Mouse (Mus musculus): ENCODE measurements around the gene Uhrf2.
A peak's percentile ranks its signal among the peaks of the same experiment; 100 is the strongest.
"Not testable (repeated sequence)": the region's sequence is repeated elsewhere in the genome, so short reads cannot be mapped to it uniquely, and the experiment has no call there.

Uhrf2 gene

DNA sequence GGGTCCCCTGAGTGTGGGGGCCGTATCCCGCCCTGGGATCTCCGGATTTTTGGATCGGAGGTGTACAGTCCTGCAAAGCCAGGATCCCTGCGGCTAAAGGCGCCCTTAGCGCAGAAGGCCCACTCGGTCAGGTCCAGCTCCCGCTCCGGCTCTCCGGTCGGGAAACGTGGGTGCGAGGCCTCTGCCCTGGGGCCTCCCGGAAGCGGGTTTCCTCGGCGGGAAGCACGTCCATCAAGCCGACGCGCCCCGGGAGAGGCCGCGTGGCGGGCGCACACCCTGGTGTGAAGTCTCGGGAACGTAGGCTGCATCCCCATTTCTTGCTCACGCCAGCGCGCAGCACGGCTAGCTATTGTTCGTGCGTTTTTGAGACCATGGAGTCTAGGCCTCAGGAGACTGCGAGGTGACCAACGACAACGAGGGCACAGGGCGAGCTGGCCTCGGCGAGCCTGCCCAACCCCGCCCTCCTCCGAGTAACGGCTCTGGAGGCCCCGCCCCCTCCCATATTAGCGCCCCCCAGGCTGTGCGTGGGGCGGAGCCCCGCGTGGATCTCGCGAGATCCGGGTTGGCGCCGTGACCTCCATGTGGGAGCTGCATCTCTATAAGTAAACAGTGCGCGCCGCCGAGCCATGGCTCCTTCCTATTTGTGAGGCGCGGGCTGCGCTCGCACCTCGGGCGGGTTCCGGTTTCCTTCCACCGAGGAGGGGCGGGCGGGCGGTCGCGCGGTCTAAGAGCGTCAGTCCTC is at the start of gene Uhrf2:
Uhrf2 (plus strand) TSS at position 620 of the 742 bp plus-strand sequence.
- DNase-seq (ENCODE audit: low spot score in 2 of 2), result peak; percentile 92 to 95

DNA sequence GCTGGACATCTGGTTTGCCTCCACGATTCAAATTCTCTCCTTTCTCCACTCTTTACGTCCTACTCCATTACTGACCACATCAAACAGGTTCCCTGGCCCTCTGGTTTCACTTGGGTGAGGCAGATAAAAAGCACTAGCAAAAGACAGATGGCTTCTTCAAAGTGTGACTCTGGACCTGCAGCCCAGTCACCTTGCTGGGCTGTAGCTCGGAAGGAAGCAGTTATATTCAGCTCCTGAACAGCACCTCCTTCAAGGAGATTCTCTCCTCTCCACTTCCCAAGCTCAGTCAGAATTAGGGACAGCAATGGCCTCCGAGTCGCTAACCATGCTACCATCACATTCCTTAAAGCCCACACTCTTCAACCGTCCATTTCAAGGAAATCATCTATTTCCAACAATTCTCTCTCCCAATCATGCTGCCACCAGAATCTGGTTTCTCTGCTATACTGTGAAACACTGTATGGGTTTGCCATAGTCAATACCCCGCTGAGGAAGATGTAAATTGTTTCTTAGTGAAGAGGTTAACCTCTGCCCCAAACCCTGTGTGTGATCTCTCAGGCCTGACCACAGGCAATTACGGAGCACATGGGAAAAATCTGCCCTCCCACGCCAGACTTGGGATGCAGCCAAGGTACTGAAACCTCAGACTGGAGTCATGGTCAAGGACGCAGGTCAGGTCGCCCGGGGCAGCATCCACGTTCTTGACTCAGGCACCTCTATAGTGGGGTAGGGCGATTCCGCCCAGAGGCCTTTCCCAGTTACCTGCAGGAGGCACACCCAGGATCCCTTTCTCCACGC is 45.9 kb upstream of the Uhrf2 start:
- DNase-seq (ENCODE audit: low spot score in 2 of 2), result no peak

DNA sequence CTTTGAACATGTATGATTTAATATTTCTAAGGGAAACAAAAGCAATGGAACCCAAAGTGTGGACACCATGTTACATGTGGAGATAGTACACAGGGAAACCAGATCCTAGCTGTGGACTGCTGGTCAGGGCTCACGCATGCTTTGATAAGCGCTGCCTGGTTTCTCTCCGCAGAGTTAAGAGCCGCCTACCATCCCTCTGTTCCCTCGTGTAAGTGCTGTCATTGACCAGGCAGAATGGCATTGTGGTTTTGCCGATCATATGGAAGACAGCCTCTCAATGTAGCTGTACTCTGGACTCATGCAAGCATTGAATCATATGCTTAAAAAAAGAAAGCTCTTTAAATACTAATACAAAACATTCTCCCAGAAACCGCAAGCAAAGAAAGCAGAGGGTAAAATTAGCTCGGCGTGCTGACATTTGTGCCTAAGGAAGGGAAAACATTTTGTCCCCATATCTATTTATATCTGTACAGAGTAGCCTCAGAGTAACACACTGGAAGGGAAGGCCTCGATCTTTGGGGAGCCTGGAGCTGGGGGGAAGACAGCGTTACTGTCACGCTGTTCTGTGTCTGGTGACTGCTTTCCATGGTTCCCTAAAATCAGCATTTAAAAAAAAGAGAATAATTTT is 43.7 kb upstream of the Uhrf2 start:
- no peak for DNase-seq (ENCODE audit: low spot score in 2 of 2)

DNA sequence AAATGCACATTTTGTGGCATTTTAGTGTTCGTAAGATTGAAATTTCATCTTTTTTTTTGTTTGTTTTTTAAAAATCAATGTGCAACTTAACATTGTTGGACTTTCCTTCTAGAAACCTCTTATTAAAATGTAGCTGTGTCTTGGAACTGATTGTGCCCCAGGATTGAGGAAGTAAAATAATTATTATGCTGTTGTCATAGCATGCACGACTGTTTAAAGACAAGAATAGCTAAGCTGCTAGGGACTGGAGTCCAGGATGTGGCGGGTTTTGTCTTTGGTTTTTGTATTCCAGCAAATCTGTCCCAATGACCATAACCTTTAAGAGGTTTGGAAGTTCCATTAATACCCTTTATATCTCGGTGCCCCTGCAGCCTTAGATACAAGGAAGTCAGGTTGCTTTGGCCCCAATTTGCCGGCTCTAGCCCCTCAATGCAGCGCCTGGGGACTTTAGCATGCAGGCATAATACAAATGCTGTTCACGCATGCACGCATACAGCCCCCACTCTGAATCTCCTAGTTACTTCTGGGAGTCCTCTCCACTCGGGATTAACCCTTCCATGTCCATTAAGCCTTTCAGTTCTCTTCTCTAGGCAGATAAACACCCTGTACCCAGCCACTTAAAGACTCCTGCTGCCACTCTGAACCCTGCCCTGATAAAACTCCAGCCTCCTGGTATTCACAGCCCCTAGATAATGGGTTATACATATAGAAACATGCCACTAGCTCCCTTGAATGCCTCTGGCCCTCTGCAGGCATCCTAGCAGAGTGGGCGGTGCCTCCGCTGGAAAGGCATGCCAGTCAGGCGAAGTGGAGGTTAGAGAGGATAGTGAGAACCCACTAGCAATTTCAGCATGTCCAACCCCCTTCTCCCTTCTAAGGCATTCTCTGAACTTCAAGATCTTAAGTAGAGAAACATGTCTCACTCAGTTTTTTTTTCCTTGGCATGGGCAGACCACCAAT is 29.6 kb upstream of the Uhrf2 start:
- no peak for DNase-seq (ENCODE audit: low spot score in 2 of 2)

DNA sequence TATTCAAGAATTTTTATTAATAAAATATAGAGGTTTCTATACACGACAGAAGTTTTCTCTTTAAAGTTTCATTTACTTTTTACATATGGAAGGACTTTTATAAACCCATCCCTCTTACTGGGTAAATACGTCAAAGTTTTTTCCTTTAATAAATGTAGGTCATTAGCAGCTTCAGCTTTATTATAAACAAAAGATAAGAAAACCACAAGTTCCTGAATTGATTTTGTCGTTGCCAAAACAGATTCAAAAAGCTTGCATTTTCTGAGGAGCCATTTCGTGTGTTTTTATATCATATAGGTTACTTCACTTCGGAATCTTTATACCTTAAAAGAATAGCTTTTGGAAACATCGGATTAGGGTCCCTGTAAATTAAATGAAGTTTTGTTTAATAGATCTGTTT is 28.8 kb upstream of the Uhrf2 start:
- no peak for DNase-seq (ENCODE audit: low spot score in 2 of 2)

DNA sequence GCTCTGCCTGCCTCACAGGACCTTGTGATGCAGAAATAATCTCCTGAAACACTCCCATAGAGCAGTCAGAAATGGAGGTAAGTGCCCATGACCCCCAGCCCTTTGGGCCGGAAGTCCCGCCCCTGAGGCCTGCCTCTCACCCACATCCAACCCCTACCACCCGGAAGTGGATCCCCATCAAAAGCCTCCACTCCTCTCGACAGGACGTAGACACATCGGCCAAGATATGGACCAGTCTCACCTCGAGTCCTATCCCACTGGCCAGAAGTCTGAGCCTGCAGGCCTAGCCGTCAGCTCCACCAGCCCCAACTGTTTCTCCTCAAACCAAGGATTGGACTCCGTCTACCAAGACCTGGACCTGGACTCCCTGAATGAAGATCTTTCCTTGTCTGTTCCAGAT is 26.7 kb upstream of the Uhrf2 start, which contains the start of gene Trpd52l3:
Trpd52l3 (plus strand) TSS at position 170 of the 400 bp plus-strand sequence.
- no peak for DNase-seq (ENCODE audit: low spot score in 2 of 2)

DNA sequence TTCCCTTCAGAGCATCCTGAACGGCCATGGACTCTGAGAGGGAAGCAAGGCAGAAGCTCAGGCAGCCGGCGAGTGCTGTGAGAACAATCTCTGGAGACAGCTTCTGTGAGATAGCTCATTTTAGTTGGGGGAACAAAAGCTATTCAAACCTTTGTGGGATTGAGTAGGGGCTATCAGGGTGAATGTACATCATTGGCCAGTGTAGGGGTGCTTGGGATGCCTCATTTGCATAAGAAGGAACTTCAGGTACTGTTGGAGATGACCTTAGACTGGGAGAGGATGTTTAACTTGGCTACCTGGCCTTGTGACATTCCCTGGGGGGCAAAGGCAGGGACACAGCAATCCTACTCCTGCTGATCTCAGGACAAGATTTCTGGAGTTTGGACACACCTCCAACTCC is 23.9 kb upstream of the Uhrf2 start:
- DNase-seq (ENCODE audit: low spot score in 2 of 2), result no peak

DNA sequence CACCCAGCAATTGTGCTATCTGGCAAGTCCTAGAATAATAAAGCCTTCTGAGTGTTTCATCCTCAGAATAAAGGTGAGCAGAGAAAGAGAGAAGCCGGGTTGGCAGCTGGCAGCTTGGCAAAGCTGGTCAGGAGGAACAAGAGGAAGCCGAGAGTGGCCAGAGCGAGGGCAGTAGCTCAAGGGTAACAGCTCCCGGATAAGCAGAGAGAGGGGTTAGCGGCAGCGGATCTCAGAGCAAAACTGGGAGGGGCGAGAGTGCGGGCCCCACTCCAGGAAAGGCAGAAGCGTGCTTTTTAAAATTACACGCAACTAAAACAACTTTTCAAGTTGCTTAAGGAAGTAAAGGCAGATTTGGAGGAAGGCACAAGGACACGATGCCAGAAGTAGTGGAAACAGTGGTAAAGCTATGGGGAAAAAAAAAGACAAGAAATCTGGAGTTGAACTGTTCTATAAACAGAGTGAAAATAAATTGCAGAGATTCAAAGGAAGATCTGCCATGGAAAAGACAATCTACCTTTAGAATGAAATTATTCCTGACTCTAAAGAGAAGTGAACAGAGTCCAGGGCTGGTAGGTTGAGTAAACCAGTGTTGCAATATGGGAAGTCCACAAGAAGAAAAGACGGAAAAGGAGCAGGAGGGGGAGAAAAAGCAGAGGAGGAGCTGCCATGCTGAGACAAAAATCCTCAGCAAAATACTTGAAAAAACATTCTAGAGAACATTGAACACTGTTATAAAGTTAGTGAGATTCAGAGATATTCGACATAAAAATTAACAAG is 19.6 kb upstream of the Uhrf2 start:
- DNase-seq (ENCODE audit: low spot score in 2 of 2), result no peak

DNA sequence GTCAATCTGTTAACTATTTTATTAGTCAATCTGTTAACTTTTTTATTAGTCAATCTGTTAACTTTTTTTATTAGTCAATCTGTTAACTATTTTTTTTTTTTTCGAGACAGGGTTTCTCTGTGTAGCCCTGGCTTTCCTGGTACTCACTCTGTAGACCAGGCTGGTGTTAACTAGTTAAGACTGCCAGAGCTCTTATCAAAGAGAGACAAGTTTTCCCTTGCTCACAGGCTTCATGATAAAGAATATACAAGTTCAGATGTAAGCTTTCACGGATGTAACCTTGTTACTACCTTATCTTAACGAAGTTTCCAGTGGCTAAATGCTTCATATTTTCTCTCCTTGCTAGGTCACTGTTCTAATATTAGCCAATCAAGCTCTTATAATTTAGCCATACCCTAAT is 16.0 kb upstream of the Uhrf2 start:
- no peak for DNase-seq (ENCODE audit: low spot score in 2 of 2)

DNA sequence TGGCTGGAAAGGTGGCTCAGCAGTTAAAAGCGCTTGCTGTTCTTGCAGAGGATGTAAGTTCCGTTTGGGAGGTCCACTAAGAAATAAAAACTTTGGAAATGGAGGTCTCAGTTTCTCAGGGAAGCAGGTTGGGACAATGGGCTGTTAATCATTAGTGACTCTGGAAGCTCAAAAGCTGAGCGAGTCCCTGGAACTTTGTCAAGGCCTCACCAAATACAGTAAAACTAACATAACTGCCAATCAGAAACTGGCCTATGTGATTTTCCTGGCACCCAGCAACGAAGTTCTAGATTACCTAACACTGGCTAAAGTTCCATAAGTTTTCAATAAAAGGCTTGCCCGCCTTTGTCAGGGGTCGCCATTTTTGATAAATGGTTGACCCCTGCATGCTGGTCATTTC is 14.2 kb upstream of the Uhrf2 start:
- no peak for DNase-seq (ENCODE audit: low spot score in 2 of 2)

DNA sequence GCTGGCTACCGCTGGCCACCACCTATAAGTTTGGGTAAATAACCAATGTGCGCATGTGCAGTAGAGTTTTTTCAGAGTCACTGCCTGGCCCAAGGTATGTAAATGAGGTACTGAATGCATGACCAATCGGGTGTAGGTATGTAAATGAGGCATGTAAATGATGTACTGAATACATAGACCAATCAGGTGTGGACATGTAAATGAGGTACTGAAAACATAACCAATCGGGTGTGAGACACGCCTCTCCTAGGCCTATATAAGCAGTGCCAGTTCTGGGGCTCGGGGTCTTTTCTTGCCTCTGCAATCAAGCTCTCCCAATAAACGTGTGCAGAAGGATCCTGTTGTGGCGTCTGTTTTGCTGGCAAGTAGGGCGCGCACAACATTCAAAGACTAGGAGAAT is 6.9 kb upstream of the Uhrf2 start:
- not testable (repeated sequence) for DNase-seq (ENCODE audit: low spot score in 2 of 2)

DNA sequence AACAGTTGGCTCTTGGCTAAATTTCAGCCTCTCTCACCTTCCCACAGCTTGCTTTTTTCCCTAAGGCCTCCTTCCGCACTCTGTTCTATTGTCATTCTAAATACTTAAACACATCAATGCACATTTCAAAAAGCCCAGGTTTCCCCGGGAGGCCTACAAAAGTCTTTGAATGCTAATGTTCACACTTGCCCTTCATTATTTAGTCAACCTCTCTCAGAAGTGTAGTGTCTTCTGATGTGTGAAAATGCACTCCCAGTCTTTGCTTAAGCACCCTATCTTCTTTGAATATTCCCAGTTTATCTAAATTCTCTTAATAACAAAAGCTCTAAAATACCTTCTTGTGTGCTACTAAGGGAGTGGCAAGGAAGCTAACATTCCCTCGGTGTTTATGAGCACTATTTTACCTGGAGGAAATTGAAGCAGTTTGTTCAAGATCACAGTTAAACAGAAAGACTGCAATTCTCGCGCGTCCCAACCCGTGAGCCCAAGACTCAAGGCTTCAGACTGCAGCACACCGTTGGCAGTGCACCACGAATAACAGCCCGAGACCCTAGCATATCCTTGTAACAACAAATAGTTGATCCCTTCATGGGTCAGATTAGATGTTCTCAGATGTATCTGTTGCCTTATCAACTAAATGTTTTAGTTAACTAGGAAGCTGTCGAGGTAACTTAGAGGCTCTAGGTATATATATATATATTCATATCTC is 1.2 kb upstream of the Uhrf2 start:
- DNase-seq (ENCODE audit: low spot score in 2 of 2), result no peak

DNA sequence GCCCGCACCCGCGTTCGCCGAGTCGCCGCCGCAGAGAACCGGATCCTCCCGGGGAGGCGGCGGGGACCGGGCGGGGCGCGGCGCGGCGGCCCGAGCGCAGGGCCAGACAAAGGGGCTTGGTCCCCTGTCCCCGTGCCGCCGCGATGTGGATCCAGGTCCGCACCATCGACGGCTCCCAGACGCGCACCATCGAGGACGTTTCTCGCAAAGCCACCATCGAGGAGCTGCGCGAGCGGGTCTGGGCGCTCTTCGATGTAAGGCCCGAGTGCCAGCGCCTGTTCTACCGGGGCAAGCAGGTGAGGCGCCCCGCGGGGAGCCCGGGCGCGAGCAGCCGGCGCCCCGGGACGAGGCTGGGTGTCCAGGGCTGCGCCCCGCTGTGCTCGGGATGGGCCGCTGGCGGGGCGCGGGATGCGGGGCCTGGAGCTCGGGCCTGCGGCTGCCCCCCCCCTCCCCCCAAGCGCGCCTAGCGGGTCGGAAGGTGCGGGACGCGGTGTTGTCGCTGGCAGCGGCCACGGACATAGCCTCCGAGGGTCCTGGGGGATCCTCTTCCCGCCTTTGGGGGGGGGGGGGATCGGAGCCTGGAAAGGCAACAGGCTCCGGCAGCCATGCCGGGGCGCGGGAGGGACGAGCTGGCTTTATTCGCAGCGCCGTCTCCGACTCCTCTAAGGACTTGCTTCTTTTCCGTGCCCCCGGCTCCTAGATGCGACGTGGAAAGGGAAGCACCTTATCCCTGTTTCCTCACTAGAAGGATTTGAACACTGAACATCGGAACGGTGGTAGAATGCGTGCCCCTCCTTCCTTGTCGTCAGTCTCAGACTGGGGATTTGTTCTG is 539 bp downstream of the Uhrf2 start:
- peak; percentile 10 to 18 for DNase-seq (ENCODE audit: low spot score in 2 of 2)

DNA sequence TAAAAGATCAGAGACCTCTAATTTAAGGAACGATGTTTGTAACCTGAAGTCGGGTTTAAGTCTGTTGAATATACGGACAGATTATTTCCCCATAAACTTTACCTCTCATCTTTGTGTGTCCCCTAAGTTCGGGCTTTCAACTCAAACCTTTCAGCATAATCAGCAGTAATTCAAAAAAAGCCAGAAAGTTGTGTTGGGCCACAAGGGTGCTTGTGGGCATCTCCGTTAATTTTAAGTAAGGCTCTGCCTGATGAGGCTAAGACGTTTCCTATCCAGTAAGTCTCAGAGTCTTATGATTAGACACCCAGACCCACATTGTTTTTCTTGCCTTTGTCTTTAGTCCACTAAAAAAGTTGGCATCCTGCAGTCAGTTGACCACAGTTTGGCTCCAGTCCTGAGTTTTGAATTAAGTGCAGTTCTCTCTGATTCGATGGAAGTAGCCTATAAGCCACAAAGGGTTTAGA is 1.2 kb downstream of the Uhrf2 start:
- no peak for DNase-seq (ENCODE audit: low spot score in 2 of 2)

DNA sequence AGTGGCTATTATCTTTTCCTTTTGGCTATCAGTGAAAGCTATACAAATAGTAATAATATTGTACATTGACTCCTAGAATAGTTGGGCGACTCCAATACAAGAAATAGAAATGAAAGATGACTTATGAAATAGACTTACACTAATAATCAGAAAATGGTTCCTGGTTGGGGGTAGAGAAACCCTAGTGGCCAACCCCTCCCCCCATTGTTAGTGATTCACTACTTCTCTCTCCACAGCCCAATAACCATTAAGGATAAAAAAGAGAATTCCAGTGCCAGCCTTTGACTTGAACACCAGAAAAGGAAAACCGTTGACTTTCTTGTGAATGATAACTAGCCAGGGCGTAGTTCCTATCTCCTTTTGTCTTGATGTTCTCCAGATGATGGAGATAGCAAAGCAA is 1.9 kb downstream of the Uhrf2 start:
- DNase-seq (ENCODE audit: low spot score in 2 of 2), result no peak

DNA sequence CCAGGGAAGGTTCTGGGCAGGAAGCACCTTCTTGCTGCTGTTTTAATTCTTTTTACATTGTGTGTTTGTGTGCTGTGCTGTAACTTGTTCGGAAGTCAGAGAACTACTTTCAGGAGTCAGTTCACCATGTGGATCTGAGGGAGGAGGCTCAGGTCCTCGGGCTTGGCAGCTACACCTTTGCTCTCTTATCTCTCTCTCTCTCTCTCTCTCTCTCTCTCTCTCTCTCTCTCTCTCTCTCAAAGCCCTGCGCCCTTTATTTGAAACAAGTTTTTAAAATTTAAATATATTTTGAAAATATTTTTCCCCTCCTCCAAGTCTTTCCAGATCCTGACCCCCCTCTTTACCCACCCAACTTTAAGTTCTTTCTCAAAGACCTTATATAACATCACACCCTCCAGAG is 5.0 kb downstream of the Uhrf2 start:
- no peak for DNase-seq (ENCODE audit: low spot score in 2 of 2)

DNA sequence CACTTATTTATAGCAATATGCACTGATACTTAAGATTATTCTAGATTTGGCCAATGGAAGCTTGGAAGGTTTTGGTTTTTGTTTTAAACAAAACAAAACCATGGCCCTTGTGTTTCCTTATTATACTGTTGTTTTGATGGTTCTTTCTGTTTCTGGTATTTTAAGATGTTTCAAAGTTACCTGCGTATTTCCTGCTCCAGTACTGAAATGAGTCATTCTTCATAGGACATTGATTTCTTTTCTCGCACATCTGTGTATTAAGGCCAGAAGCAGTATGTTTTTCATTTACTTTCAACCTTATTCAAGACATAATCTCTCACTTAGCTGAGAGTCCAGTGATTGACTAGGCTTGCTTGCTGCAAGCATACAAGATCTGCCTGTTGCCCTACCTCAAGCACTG is 13.4 kb downstream of the Uhrf2 start:
- DNase-seq (ENCODE audit: low spot score in 2 of 2), result no peak

DNA sequence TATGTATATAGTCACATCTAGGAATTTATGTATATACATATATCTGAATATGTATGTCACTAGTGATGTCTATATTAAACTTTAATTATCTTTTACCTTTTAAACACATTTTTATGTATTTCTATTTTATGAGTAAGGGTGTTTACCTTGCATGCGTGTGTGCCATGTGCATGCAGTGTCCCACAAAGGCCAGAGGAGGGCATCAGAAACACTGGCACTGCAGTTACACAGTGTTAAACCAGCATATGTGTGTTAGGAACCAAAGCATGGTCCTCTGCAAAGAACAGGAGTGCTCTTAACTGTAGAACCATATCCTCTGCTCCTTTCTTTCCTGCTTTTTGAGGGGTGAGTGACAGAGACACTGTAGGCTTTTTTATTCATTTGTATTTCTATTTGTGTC is 14.3 kb downstream of the Uhrf2 start:
- no peak for DNase-seq (ENCODE audit: low spot score in 2 of 2)

DNA sequence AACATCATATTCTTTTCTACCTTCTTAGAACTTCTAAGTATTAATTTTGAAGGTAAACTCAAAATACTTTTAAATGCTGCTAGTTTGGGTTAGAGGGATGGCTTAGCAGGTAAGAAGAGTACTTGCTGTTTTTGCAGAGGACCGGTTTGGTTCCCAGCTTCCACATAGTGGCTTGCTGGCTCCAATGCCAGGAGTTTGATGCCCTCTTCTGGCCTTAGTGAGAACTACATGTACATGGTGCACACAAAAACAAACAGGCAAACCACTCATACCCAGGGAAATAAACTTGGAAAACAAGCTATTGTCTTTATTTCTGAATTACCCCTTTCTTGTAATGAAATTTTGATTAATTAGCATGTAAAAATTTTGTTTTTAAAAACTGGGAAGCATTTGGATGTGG is 15.5 kb downstream of the Uhrf2 start:
- no peak for DNase-seq (ENCODE audit: low spot score in 2 of 2)
